In the genomic region with DNA sequence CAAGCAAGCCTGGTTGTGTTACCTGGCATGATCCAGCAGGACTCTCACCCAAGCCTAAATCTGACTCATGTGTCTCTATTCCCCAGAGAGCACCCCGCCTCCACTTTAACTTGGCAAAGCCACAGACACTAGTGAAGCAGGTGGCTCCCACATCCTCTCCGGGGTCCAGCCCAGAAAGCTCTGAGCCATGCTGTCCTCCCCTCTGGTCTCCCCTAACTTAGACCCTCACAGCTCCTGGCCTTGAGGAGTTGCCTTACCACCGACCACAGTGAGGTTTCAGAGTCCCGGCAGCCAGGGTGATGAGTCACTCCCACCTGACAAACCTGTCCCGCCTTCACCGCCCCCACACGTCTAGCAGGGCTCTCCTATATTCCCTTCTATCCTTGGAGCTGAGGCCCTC, we compare ENCODE assay signal across 12 mouse cellular contexts. TPM values are rescaled to one million over a fixed set of nuclear protein-coding genes. Genes with fewer than 3 reads are reported as not detected.
DNase-seq lines count a peak whose midpoint lies in the region; ATAC-seq and TF ChIP-seq lines count a peak whose summit lies in the region.
"Had no signal": no experiment of that assay in that cellular context is flagged by ENCODE, and none has a peak within 500 bp of the region (broad histone marks: within the 10 kb centered on the region; RNA-seq: fewer than 3 reads in every experiment).

No protein-coding gene starts in this region.

- no peak for TF ChIP-seq EP300 in stomach, postnatal 0 days (optimal IDR thresholded peaks at IDR 0.05)

- no peaks in the 10 kb centered on the region for H3K27me3 ChIP-seq in cerebellum, adult 2 months (ENCODE audit: control insufficient read depth, insufficient read depth, low read length)
- H3K27me3 ChIP-seq in heart, embryonic 13.5 days (replicated peaks), result no peaks in the 10 kb centered on the region
- no peaks in the 10 kb centered on the region for H3K27me3 ChIP-seq in stomach, postnatal 0 days (ENCODE audit: control insufficient read depth, insufficient read depth, low read length)
- H3K27me3 ChIP-seq: embryonic facial prominence, embryonic 12.5 days; kidney, embryonic 15.5 days had no signal

- peak overlapping the region; percentile 92 for H3K4me2 ChIP-seq in heart, embryonic 13.5 days
- peak overlapping the region; percentile 82 for H3K4me2 ChIP-seq in stomach, postnatal 0 days (replicated peaks; ENCODE audit: low read depth)
- H3K4me2 ChIP-seq: embryonic facial prominence, embryonic 12.5 days; liver, embryonic 11.5 days had no signal

- peaks cover 11% of the 10 kb centered on the region for H3K36me3 ChIP-seq in heart, embryonic 13.5 days
- H3K36me3 ChIP-seq in stomach, postnatal 0 days (ENCODE audit: control insufficient read depth, insufficient read depth, low read length), result no peaks in the 10 kb centered on the region; the same call in 1 of the 2 replicates
- H3K36me3 ChIP-seq: embryonic facial prominence, embryonic 12.5 days; kidney, embryonic 15.5 days had no signal

- 24% methylated on average over 7 of the region's 7 CpGs for WGBS in cerebellum, adult 2 months
- WGBS in heart, embryonic 13.5 days, result 56% methylated on average over 7 of the region's 7 CpGs
- whole genome bisulfite sequencing in stomach, postnatal 0 days, result 52% methylated on average over 7 of the region's 7 CpGs

- peak overlapping the region; percentile 31; the same call in 1 of the 2 replicates for H3K27ac ChIP-seq in cerebellum, adult 2 months (ENCODE audit: insufficient read depth, low read length)
- H3K27ac ChIP-seq in heart, embryonic 13.5 days (replicated peaks), result peak overlapping the region; percentile 36; the same call in 1 of the 2 replicates
- peak overlapping the region; percentile 70 for H3K27ac ChIP-seq in stomach, postnatal 0 days (replicated peaks)
- H3K27ac ChIP-seq: embryonic facial prominence, embryonic 12.5 days had no signal

- no peak for TF ChIP-seq CTCF in cerebellum, adult 2 months (IDR thresholded peaks at IDR 0.05; ENCODE audit: borderline replicate concordance, insufficient read depth, low read depth, low read length)
- no peak for TF ChIP-seq CTCF in stomach, postnatal 0 days (IDR thresholded peaks at IDR 0.05; ENCODE audit: low read depth)

- no peak for ATAC-seq in heart, embryonic 13.5 days (ENCODE audit: extremely low read depth, insufficient number of reproducible peaks, low FRiP score, low TSS enrichment)
- no peak for ATAC-seq in stomach, postnatal 0 days (ENCODE audit: low FRiP score, low TSS enrichment)
- no peak for ATAC-seq in megakaryocyte-erythroid progenitor cell, adult 5-6 weeks (replicated peaks; ENCODE audit: low FRiP score, low TSS enrichment, poor library complexity, severe bottlenecking)
- no peak for ATAC-seq in activated CD4-positive, CD25-positive, alpha-beta regulatory T cell, adult 4 months

- no peaks in the 10 kb centered on the region for H3K9me3 ChIP-seq in heart, embryonic 13.5 days
- H3K9me3 ChIP-seq in stomach, postnatal 0 days (ENCODE audit: control insufficient read depth, low read length), result no peaks in the 10 kb centered on the region
- H3K9me3 ChIP-seq: embryonic facial prominence, embryonic 12.5 days; kidney, embryonic 15.5 days had no signal

- peak overlapping the region; percentile 28 for H3K4me3 ChIP-seq in cerebellum, adult 2 months (replicated peaks; ENCODE audit: insufficient read depth, low read depth, low read length)
- no peak overlapping the region for H3K4me3 ChIP-seq in heart, embryonic 13.5 days
- H3K4me3 ChIP-seq in stomach, postnatal 0 days (ENCODE audit: low read depth, low read length), result no peak overlapping the region
- H3K4me3 ChIP-seq: embryonic facial prominence, embryonic 12.5 days had no signal

- peak overlapping the region; percentile 58 for H3K9ac ChIP-seq in heart, embryonic 13.5 days
- peak overlapping the region; percentile 35; the same call in 1 of the 2 replicates for H3K9ac ChIP-seq in stomach, postnatal 0 days (ENCODE audit: low read length)
- H3K9ac ChIP-seq: embryonic facial prominence, embryonic 12.5 days; kidney, embryonic 15.5 days had no signal

- peaks cover 46% of the 10 kb centered on the region for H3K4me1 ChIP-seq in cerebellum, adult 2 months (ENCODE audit: control insufficient read depth, insufficient read depth, low read length)
- peaks cover 85% of the 10 kb centered on the region for H3K4me1 ChIP-seq in heart, embryonic 13.5 days
- peaks cover 33% of the 10 kb centered on the region for H3K4me1 ChIP-seq in stomach, postnatal 0 days (replicated peaks; ENCODE audit: control insufficient read depth, insufficient read depth)

- TF ChIP-seq POLR2A in cerebellum, adult 2 months (IDR thresholded peaks at IDR 0.05; ENCODE audit: borderline replicate concordance, insufficient read depth, low read length), result no peak

- DNase-seq in cerebellum, adult 2 months, result peak; percentile 62 to 72
- no peak for DNase-seq in cerebellum, adult 11 months
- DNase-seq in right cerebral cortex, adult 18-20 months, result peak; percentile 56
- no peak for DNase-seq in right cerebral cortex, postnatal 36 days (ENCODE audit: low spot score in 2 of 2)
- DNase-seq in stomach, postnatal 0 days (ENCODE audit: low spot score), result peak; percentile 65
- DNase-seq: adrenal gland, postnatal 14 days had no signal

RNA-seq across cellular contexts. Expression of gene Jup, which starts 3.8 kb away (rescaled TPM):
- 127 and 162 TPM in 2 replicates for polyA plus RNA-seq in cerebellum, adult 2 months (2012; rRNA removed)
- polyA plus RNA-seq in heart, embryonic 13.5 days (2015; fragmentation: Nextera tagmentation; extraction: Ambion mirVana), result 107 and 111 TPM in 2 replicates
- polyA plus RNA-seq in stomach, postnatal 0 days (2015; fragmentation: Nextera tagmentation; extraction: Ambion mirVana), result 234 and 259 TPM in 2 replicates
- 0.40 and 0.81 TPM in 2 replicates for total RNA-seq in megakaryocyte-erythroid progenitor cell, adult 5-6 weeks (2014; fragmentation: Nextera tagmentation)
- total RNA-seq in megakaryocyte-erythroid progenitor cell, adult 5-6 weeks (2017), result 0.52 and 0.80 TPM in 2 replicates
- polyA plus RNA-seq in activated CD4-positive, CD25-positive, alpha-beta regulatory T cell, adult 4 months (2017; shearing (Covaris generic)), result 1 to 10 TPM in 1 of 2 experiments, under 1 TPM in 1; 0.19 to 1.5 TPM

RNA-seq across cellular contexts. Expression of gene P3h4, which starts 20.9 kb away (rescaled TPM):
- 17.6 and 19.6 TPM in 2 replicates for polyA plus RNA-seq in cerebellum, adult 2 months (2012; rRNA removed)
- polyA plus RNA-seq in heart, embryonic 13.5 days (2015; fragmentation: Nextera tagmentation; extraction: Ambion mirVana), result 62.9 and 63.5 TPM in 2 replicates
- 40.6 and 43.2 TPM in 2 replicates for polyA plus RNA-seq in stomach, postnatal 0 days (2015; fragmentation: Nextera tagmentation; extraction: Ambion mirVana)
- 1.0 TPM in 1 of 2 replicates, not detected in the other for total RNA-seq in megakaryocyte-erythroid progenitor cell, adult 5-6 weeks (2014; fragmentation: Nextera tagmentation)
- total RNA-seq in megakaryocyte-erythroid progenitor cell, adult 5-6 weeks (2017), result 0.08 and 0.33 TPM in 2 replicates
- polyA plus RNA-seq in activated CD4-positive, CD25-positive, alpha-beta regulatory T cell, adult 4 months (2017; shearing (Covaris generic)), result not detected

RNA-seq across cellular contexts. Expression of gene Fkbp10, which starts 21.8 kb away (rescaled TPM):
- polyA plus RNA-seq in cerebellum, adult 2 months (2012; rRNA removed), result 8.0 and 8.6 TPM in 2 replicates
- polyA plus RNA-seq in heart, embryonic 13.5 days (2015; fragmentation: Nextera tagmentation; extraction: Ambion mirVana), result 112 and 119 TPM in 2 replicates
- 59.5 and 62.1 TPM in 2 replicates for polyA plus RNA-seq in stomach, postnatal 0 days (2015; fragmentation: Nextera tagmentation; extraction: Ambion mirVana)
- not detected in 2 replicates for total RNA-seq in megakaryocyte-erythroid progenitor cell, adult 5-6 weeks (2014; fragmentation: Nextera tagmentation)
- 0.53 TPM in 1 of 2 replicates, not detected in the other for total RNA-seq in megakaryocyte-erythroid progenitor cell, adult 5-6 weeks (2017)
- not detected for polyA plus RNA-seq in activated CD4-positive, CD25-positive, alpha-beta regulatory T cell, adult 4 months (2017; shearing (Covaris generic))

RNA-seq across cellular contexts. Expression of gene Hap1, which starts 37.8 kb away (rescaled TPM):
- polyA plus RNA-seq in cerebellum, adult 2 months (2012; rRNA removed), result 105 and 107 TPM in 2 replicates
- 8.0 and 9.3 TPM in 2 replicates for polyA plus RNA-seq in heart, embryonic 13.5 days (2015; fragmentation: Nextera tagmentation; extraction: Ambion mirVana)
- 7.9 and 10.1 TPM in 2 replicates for polyA plus RNA-seq in stomach, postnatal 0 days (2015; fragmentation: Nextera tagmentation; extraction: Ambion mirVana)
- total RNA-seq in megakaryocyte-erythroid progenitor cell, adult 5-6 weeks (2014; fragmentation: Nextera tagmentation), result not detected in 2 replicates
- total RNA-seq in megakaryocyte-erythroid progenitor cell, adult 5-6 weeks (2017), result not detected in 2 replicates
- under 1 TPM in 1 of 2 experiments, not detected in 1; 0.87 TPM for polyA plus RNA-seq in activated CD4-positive, CD25-positive, alpha-beta regulatory T cell, adult 4 months (2017; shearing (Covaris generic))

RNA-seq across cellular contexts. Expression of gene Nt5c3b, which starts 47.9 kb away (rescaled TPM):
- 79.9 and 85.7 TPM in 2 replicates for polyA plus RNA-seq in cerebellum, adult 2 months (2012; rRNA removed)
- 104 and 110 TPM in 2 replicates for polyA plus RNA-seq in heart, embryonic 13.5 days (2015; fragmentation: Nextera tagmentation; extraction: Ambion mirVana)
- 69.6 and 70.7 TPM in 2 replicates for polyA plus RNA-seq in stomach, postnatal 0 days (2015; fragmentation: Nextera tagmentation; extraction: Ambion mirVana)
- 35.7 and 54.2 TPM in 2 replicates for total RNA-seq in megakaryocyte-erythroid progenitor cell, adult 5-6 weeks (2014; fragmentation: Nextera tagmentation)
- total RNA-seq in megakaryocyte-erythroid progenitor cell, adult 5-6 weeks (2017), result 25.9 and 33.8 TPM in 2 replicates
- 100 to 1,000 TPM; 118 to 125 TPM for polyA plus RNA-seq in activated CD4-positive, CD25-positive, alpha-beta regulatory T cell, adult 4 months (2017; shearing (Covaris generic))

Comparison
In these comparisons a context has a peak if more than half of its experiments do, and no peak if none do; other contexts are left out.
1. DNase-seq: peak in cerebellum, adult 2 months (2 of 2), right cerebral cortex, adult 18-20 months (single experiment) and stomach, postnatal 0 days (single experiment); none in cerebellum, adult 11 months (single experiment) and right cerebral cortex, postnatal 36 days (0 of 2).
2. RNA of gene Jup, which starts 3.8 kb away (polyA plus RNA-seq): 234 to 259 TPM in stomach, postnatal 0 days, 127 to 162 TPM in cerebellum, adult 2 months and 107 to 111 TPM in heart, embryonic 13.5 days; 0.19 to 1.5 TPM in activated CD4-positive, CD25-positive, alpha-beta regulatory T cell, adult 4 months; every median in the first group is over 10 times any median in the second.
3. RNA of gene P3h4, which starts 20.9 kb away (polyA plus RNA-seq): 62.9 to 63.5 TPM in heart, embryonic 13.5 days, 40.6 to 43.2 TPM in stomach, postnatal 0 days and 17.6 to 19.6 TPM in cerebellum, adult 2 months; not detected in activated CD4-positive, CD25-positive, alpha-beta regulatory T cell, adult 4 months; every median in the first group is over 10 times any median in the second.
4. Peak in every context shown above with its lines, with median percentiles within 50 percentile points of each other: H3K27ac ChIP-seq.